Mouse (Mus musculus) C2C12 (cell line): ENCODE data around the gene H2-DMa.

Source experiments
- CEBPB ChIP-seq: IDR thresholded peaks from one replicate; pipeline ENCODE4 v1.6.1; 2011; ENCODE audit warnings: low read depth, mild to moderate bottlenecking, control low read depth, moderate library complexity
- CTCF ChIP-seq: IDR thresholded peaks from one replicate; pipeline ENCODE4 v1.5.1; 2011; ENCODE audit not compliant: control insufficient read depth, insufficient read depth, insufficient read length
- MYOD1 ChIP-seq: IDR thresholded peaks from one replicate; pipeline ENCODE4 v1.6.1; 2011; ENCODE audit warnings: low read depth; ENCODE audit not compliant: control insufficient read depth, insufficient read length

DNA sequence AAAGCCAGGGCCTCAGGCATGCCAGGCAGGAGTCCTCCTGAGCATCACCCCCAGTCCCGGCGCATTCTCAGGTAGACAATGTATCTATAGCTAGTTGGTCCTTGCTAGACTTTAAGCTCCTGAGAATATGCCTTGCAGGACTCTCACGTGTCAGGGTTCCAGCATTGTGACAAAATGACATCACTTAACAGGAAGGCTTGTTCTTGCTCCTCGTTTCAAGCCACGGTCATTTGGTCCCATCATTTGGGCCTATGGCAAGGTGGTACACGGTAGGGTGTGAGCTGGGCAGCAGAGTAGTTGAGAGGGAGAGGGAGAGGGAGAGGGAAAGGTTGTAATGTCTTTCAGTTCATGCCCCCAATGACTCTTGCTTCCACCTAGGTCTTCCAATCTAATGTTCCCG is 12.6 kb downstream of the H2-DMa start:
- TF ChIP-seq MYOD1 (no peak), CEBPB (no peak), CTCF (no peak)
